Mouse (Mus musculus) liver, embryonic 14.5 days (tissue): Measurements from ENCODE around the gene Rfx1. TPM values are rescaled to one million over a fixed set of nuclear protein-coding genes. Genes with fewer than 3 reads are reported as not detected.

Experiments
- ATAC-seq: fragments of 200-750 bp; cut with Nextera tagmentation; 2 replicates; pipeline ENCODE4 v1.8.0; 2017; ENCODE audit warnings: moderate number of reproducible peaks, mild to moderate bottlenecking, moderate library complexity; ENCODE audit not compliant: insufficient read depth
- DNase-seq, 3 experiments: peaks; one replicate each; pipeline ENCODE4 v3.0.0-alpha.2; 2012 to 2013; ENCODE audit warnings: low read depth in 3 of 3, low spot score in 3 of 3
- H3K27ac ChIP-seq: fragments of 300-500 bp; sonication (generic); 2 replicates; pipeline ENCODE4 v1.5.1; 2014; ENCODE audit warnings: moderate library complexity, mild to moderate bottlenecking, control low read depth, inconsistent platforms
- H3K27me3 ChIP-seq: fragments of 300-500 bp; sonication (generic); 2 replicates; pipeline ENCODE4 v1.6.1; 2014; ENCODE audit warnings: mild to moderate bottlenecking, low read length, moderate library complexity; ENCODE audit not compliant: control insufficient read depth, insufficient read depth
- H3K36me3 ChIP-seq: fragments of 300-500 bp; sonication (generic); replicated peaks from 2 replicates; pipeline ENCODE4 v1.6.1; 2014; ENCODE audit warnings: low read depth; ENCODE audit not compliant: control insufficient read depth, insufficient read depth
- H3K4me1 ChIP-seq, 2 experiments: fragments of 200-500 bp in 1 of 2; fragments of 300-500 bp in 1 of 2; sonication (generic) in 1 of 2; replicated peaks; 2 replicates each; pipeline ENCODE4 v1.6.1; 2012 to 2014; ENCODE audit warnings: antibody characterized with exemption in 1 of 2, inconsistent platforms in 1 of 2, low read length in 1 of 2; ENCODE audit not compliant: control insufficient read depth in 2 of 2, insufficient read depth in 2 of 2
- H3K4me2 ChIP-seq: fragments of 300-500 bp; sonication (generic); 2 replicates; pipeline ENCODE4 v1.6.1; 2014; ENCODE audit warnings: low read depth, mild to moderate bottlenecking, control low read depth, moderate library complexity
- H3K4me3 ChIP-seq, 2 experiments: fragments of 200-500 bp in 1 of 2; fragments of 300-500 bp in 1 of 2; sonication (generic) in 1 of 2; 2 replicates each; pipeline ENCODE4 v1.5.1; 2012 to 2014; ENCODE audit warnings: low read depth in 2 of 2, low read length in 2 of 2, mild to moderate bottlenecking in 2 of 2, control low read depth in 1 of 2, inconsistent platforms in 1 of 2, moderate library complexity in 1 of 2; ENCODE audit not compliant: insufficient read depth in 1 of 2
- H3K9ac ChIP-seq: fragments of 300-500 bp; sonication (generic); replicated peaks from 2 replicates; pipeline ENCODE4 v1.6.1; 2014; ENCODE audit warnings: mild to moderate bottlenecking, control low read depth, moderate library complexity
- H3K9me3 ChIP-seq: fragments of 300-500 bp; sonication (generic); 2 replicates; pipeline ENCODE4 v1.6.1; 2016; ENCODE audit warnings: low read length, mixed read lengths; ENCODE audit not compliant: control insufficient read depth
- CTCF ChIP-seq: IDR thresholded peaks from 2 replicates; pipeline ENCODE4 v1.5.1; 2016; ENCODE audit warnings: antibody characterized with exemption, low read depth, control low read depth
- EP300 ChIP-seq: IDR thresholded peaks from 2 replicates; pipeline ENCODE4 v1.6.1; 2016; ENCODE audit warnings: antibody characterized with exemption, low read depth
- whole genome bisulfite sequencing: fragments of 180-500 bp; shearing (Covaris S2); extraction: QIAGEN DNeasy Blood & Tissue Kit; methylation state at CpG from one replicate; pipeline ENCODE4 v1.1.7; 2014; ENCODE audit not compliant: insufficient replicate concordance; 5-methylcytosine and 5-hydroxymethylcytosine counted together
- polyA plus RNA-seq, 2 experiments: library from polyadenylated mRNA; depleted of rRNA in 1 of 2; stranded (reverse) in 1 of 2; unstranded in 1 of 2; fragments of >200 nt; fragmentation: Nextera tagmentation in 1 of 2; extraction: Ambion mirVana in 1 of 2; gene quantifications; 2 replicates each; pipeline versions ENCODE4 v1.2.1 to v1.2.3; 2012 to 2014

Gene Rfx1
- 4.6 and 5.0 TPM in 2 replicates for polyA plus RNA-seq (2012; rRNA removed)
- polyA plus RNA-seq (2014; fragmentation: Nextera tagmentation; extraction: Ambion mirVana) = 1.5 and 2.6 TPM in 2 replicates

DNA sequence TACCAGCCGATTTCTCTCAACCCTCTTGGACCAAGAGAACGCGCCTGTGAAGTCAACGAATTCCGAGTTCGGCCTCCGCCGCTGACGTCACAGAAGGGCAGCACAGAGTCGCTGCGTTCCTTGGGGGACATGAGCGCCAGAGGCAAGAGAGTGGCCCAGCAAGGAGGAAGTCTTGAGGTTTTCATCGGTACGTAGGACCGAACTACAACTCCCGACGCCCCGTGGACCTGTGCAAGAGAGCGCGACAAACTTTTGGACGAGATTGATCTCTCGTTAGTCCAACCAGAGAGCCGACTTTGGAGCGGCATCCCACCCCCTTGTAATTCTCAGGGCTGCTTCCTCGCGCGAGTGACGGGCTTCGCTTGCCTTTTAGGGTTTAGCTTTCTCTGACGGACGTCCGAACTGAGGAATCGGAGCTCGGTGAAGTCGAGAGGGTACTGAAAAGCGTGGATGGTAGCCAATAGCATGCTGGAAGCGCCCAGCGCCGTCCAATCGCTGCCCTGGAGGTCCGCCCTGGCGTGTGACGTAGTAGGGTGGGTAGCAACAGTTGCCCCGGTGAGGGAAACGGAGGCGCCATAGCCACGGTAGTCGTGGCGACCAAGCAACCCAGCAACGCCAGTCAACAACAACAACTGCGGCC, at the start of gene Rfx1:
Gene Rfx1 (plus strand): TSS at position 544 of the 640 bp plus-strand sequence.
- peak within 1 kb of the TSS; percentile 76 to 91 for H3K4me3 ChIP-seq
- ATAC-seq (peak; percentile 95), DNase-seq (peak; percentile 99)
- peak; percentile 30; the same call in 1 of the 2 replicates for TF ChIP-seq EP300
- TF ChIP-seq CTCF = peak; percentile 24; the same call in 1 of the 2 replicates
- peak within 1 kb of the TSS; percentile 95 for H3K4me2 ChIP-seq
- H3K4me1 ChIP-seq = peaks cover 0 to 22% of the 10 kb centered on the region in 2 experiments
- H3K27me3 ChIP-seq = no peaks in the 10 kb centered on the region
- no peaks in the 10 kb centered on the region for H3K9me3 ChIP-seq
- peak within 1 kb of the TSS; percentile 93 for H3K9ac ChIP-seq
- peak within 1 kb of the TSS; percentile 97 for H3K27ac ChIP-seq
- H3K36me3 ChIP-seq = no peaks in the 10 kb centered on the region
- under 1% methylated on average over 51 of the region's 51 CpGs for WGBS

DNA sequence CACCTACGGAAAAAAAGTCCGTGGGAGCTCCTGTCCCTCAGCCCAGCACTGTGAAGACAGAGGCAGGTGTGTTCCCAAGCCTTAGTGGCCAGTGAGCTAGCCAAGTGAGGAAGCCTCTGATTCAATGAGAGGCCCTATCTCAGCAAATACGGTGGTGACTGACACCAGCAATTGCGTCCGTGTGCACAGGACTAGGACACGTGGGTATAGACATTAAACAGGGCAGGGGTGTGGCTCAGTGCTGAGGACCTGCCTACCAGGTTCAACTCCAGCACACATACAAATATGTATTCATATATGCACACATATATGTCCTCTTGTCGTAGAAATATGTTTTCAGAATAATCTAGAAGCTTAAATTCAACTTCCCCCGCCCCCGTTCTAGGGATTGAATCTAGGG, 46.9 kb upstream of the Rfx1 start:
- H3K4me1 ChIP-seq = no peaks in the 10 kb centered on the region
- no peak overlapping the region for H3K27ac ChIP-seq
- peaks cover 23% of the 10 kb centered on the region for H3K27me3 ChIP-seq
- no peaks in the 10 kb centered on the region for H3K36me3 ChIP-seq
- no peak overlapping the region for H3K4me2 ChIP-seq
- 62% methylated on average over 9 of the region's 9 CpGs for WGBS
- TF ChIP-seq CTCF = no peak
- ATAC-seq (no peak), DNase-seq (no peak)
- no peaks in the 10 kb centered on the region; the same call in 1 of the 2 replicates for H3K9me3 ChIP-seq
- H3K9ac ChIP-seq = no peak overlapping the region
- H3K4me3 ChIP-seq = no peak overlapping the region

DNA sequence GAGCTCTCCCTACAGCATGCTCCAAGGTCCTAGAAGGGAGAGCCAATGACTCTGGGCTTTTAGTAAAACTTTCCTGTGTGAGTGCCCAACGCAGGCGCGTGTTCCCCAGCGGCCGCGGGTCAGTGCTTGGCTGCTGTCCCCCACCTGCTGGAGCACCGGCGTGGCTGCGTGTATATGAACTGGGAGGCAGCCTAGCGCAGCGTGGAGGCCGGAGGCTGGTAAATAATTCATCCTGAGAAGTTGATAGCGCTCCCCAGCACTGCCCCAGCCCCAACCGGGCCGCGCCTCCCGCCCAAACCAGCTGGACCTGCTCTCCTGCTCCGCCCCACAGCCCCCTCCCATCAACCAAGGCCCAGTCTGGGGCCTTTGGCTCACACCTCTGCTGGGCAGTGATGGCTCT, 45.5 kb upstream of the Rfx1 start, which contains the start of gene Palm3:
Gene Palm3 (plus strand): TSS at position 376 of the 400 bp plus-strand sequence.
- no peak for DNase-seq
- Histone ChIP-seq H3K9me3 (no peaks in the 10 kb centered on the region), H3K9ac (no peak within 1 kb of the TSS), H3K4me1 (peaks cover 0 to 2% of the 10 kb centered on the region in 2 experiments; a peak in 1 of 4 replicates), H3K27me3 (peaks cover 32% of the 10 kb centered on the region), H3K36me3 (no peaks in the 10 kb centered on the region), H3K4me2 (no peak within 1 kb of the TSS), H3K27ac (no peak within 1 kb of the TSS), H3K4me3 (no peak within 1 kb of the TSS)
- 15% methylated on average over 18 of the region's 18 CpGs for WGBS
- ATAC-seq = no peak
- TF ChIP-seq EP300 (no peak), CTCF (no peak)

DNA sequence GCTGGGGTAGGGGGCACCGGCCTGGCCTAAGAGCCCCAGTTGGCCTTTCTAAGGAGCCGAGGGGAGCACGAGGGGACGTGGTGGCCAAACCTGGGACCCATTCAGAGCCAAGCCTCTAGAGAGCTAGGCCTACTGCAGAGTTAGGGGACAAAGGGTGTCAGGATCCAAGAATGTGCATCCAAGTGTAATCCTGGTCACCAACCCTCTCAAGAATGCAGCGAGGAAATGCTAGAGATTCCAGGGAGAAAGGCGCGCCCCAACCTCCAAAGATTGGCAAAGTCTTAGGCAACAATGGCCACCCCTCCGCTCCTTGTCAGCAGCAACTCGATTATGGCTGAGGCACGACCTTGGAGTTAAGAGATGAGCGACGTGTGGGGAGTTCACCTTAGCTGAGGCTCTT, 45.1 kb upstream of the Rfx1 start:
- DNase-seq (no peak), ATAC-seq (no peak)
- Histone ChIP-seq H3K4me3 (no peak overlapping the region), H3K27me3 (peaks cover 37% of the 10 kb centered on the region), H3K9ac (no peak overlapping the region), H3K9me3 (no peaks in the 10 kb centered on the region), H3K4me2 (no peak overlapping the region), H3K36me3 (no peaks in the 10 kb centered on the region), H3K4me1 (peaks cover 0 to 2% of the 10 kb centered on the region in 2 experiments; a peak in 1 of 4 replicates), H3K27ac (no peak overlapping the region)
- 39% methylated on average over 12 of the region's 12 CpGs for WGBS
- TF ChIP-seq EP300 = no peak
- no peak for TF ChIP-seq CTCF

DNA sequence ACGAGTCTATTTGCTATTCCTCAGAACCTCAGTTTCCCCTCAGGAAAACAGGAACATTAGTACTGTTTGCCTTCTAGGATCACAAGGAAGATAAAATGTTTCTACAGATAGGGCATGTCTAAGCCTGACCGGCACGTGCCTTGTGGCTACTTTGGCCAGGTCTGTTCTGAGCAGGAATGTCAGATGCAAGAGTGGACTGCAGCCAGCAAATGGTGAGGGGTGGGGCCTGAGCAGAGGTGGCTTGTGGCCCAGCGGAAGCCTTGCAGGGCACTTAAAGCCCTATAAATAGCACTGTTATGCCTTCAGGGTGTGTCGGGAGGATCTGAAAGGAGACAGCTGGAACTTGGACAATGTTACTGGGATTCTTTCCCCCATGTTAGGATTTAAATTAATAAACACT, 43.5 kb upstream of the Rfx1 start:
- no peak overlapping the region for H3K9ac ChIP-seq
- H3K4me3 ChIP-seq = no peak overlapping the region
- peaks cover 0 to 2% of the 10 kb centered on the region in 2 experiments; a peak in 1 of 4 replicates for H3K4me1 ChIP-seq
- no peak overlapping the region for H3K27ac ChIP-seq
- H3K9me3 ChIP-seq = no peaks in the 10 kb centered on the region
- no peak overlapping the region for H3K4me2 ChIP-seq
- no peaks in the 10 kb centered on the region for H3K36me3 ChIP-seq
- DNase-seq = no peak
- H3K27me3 ChIP-seq = peaks cover 49% of the 10 kb centered on the region
- TF ChIP-seq CTCF (no peak), EP300 (no peak)
- 18% methylated on average over 5 of the region's 5 CpGs for WGBS
- ATAC-seq = no peak
